Mouse (Mus musculus): Measurements from ENCODE around the gene Lrrc23. TPM values are rescaled to one million over a fixed set of nuclear protein-coding genes. Genes with fewer than 3 reads are reported as not detected.

Lrrc23 gene
- total RNA-seq, 2 experiments from 2014 or later, result 0.52 TPM; not detected in 1

GRCm38 (mm10) chr6:124767536-124767919, 12.0 kb downstream of the Lrrc23 start:
- DNase-seq, result no peak

GRCm38 (mm10) chr6:124765951-124766350, 13.6 kb downstream of the Lrrc23 start:
- DNase-seq, result no peak

GRCm38 (mm10) chr6:124759259-124759658, 20.3 kb downstream of the Lrrc23 start:
- peak; percentile 92 for DNase-seq

GRCm38 (mm10) chr6:124758849-124759232, 20.7 kb downstream of the Lrrc23 start:
- no peak for DNase-seq

GRCm38 (mm10) chr6:124757909-124758848, 21.3 kb downstream of the Lrrc23 start:
- peak; percentile 58 for DNase-seq

GRCm38 (mm10) chr6:124757351-124757880, 22.1 kb downstream of the Lrrc23 start:
- no peak for DNase-seq

GRCm38 (mm10) chr6:124756652-124757350, 22.7 kb downstream of the Lrrc23 start:
- peak; percentile 90 for DNase-seq

- peak; percentile 79 for DNase-seq
Measured at GRCm38 (mm10) chr6:124755831-124756595, 23.5 kb downstream of the Lrrc23 start, which contains the start of the genes Gm45234 and Atn1. TSS of gene Gm45234 (minus strand) at chr6:124756021. TSS of gene Atn1 (minus strand) at chr6:124756524.

GRCm38 (mm10) chr6:124755306-124755705, 24.2 kb downstream of the Lrrc23 start:
- no peak for DNase-seq

GRCm38 (mm10) chr6:124753861-124754260, 25.7 kb downstream of the Lrrc23 start:
- DNase-seq, result no peak

GRCm38 (mm10) chr6:124750405-124750804, 29.1 kb downstream of the Lrrc23 start:
- DNase-seq, result no peak

GRCm38 (mm10) chr6:124746654-124747632, 32.6 kb downstream of the Lrrc23 start:
- no peak for DNase-seq

GRCm38 (mm10) chr6:124746296-124746605, 33.3 kb downstream of the Lrrc23 start:
- no peak for DNase-seq

GRCm38 (mm10) chr6:124745490-124746295, 33.8 kb downstream of the Lrrc23 start:
- peak; percentile 96 for DNase-seq

GRCm38 (mm10) chr6:124744755-124745321, 34.7 kb downstream of the Lrrc23 start:
- DNase-seq, result no peak

- DNase-seq, result no peak
Measured at GRCm38 (mm10) chr6:124743647-124744046, 35.9 kb downstream of the Lrrc23 start.

GRCm38 (mm10) chr6:124742839-124743514, 36.5 kb downstream of the Lrrc23 start:
- no peak for DNase-seq

- DNase-seq, result no peak
Measured at GRCm38 (mm10) chr6:124741842-124742241, 37.7 kb downstream of the Lrrc23 start.

Data from heart, postnatal 4 days (tissue).